Mouse (Mus musculus) left cerebral cortex, adult 9 months (tissue): ENCODE measurements around the gene Fam196b.

Experiments used
- DNase-seq, 2 experiments: peaks; one replicate each; pipeline ENCODE4 v3.0.0; 2022; ENCODE audit warnings: low spot score in 2 of 2

The Fam196b gene

DNA sequence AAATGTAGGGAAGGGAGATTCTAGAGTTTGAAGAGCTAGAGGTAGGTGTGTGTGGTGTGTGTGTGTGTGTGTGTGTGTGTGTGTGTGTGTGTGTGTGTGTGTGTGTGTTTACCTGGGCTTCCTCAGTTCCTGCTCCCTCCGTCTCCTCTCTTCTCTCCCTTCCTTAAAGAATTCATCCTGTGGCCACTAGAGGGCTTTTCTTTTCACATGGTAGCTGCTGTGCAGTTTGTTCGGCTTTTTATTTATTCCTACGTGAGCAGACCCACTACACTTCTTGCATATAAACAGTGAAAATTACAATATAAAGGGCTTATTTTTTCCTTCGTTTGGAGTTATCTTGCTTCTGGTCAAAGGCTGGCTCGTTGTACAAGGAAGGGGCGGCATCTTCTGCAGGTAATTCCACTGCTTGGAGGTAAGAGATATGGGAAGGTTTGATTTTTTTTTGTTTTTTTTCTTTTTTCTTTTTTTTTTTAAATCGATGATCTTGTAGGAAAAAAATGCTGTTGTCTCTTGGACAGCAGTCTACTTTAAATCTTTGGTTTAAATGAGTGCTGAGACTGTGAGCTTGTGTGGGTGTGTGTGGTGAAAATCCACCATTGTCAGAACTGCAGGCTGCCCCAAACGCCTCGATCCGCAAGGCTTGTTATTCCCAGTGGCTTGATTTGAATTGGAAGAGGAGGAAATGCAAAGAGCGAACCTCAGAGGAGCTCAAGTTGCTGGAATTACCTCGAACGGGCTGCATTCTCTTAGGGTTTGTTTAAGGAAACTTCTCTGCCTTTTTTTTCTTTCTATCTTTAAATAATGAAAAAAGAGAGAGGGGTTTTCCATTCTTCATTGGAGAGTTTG, at the start of gene Fam196b:
Gene Fam196b, plus strand, starts transcription at position 289 of the 846 bp plus-strand sequence.
- DNase-seq = peak in 1 of 2 experiments; percentile 41

DNA sequence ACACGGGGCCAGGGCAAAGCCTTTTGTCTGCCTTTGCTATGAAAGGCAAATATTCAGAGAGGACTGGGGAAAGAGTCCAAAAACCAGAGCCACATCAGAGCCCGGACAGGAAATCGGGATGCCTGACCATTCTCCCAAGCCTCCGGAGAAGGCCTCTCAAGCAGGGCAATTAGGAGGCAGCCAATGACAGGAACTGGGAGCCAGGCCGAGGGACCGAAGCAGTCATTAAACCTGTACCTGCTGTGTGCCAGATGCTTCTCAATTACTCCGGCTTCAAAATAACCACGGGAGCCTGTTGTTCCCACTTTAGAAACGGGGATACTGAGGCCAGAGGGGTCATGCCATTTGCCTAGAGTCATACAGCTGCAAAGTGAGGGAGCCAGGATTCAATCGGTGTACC, 42.6 kb upstream of the Fam196b start:
- DNase-seq = peak in 1 of 2 experiments; percentile 8

DNA sequence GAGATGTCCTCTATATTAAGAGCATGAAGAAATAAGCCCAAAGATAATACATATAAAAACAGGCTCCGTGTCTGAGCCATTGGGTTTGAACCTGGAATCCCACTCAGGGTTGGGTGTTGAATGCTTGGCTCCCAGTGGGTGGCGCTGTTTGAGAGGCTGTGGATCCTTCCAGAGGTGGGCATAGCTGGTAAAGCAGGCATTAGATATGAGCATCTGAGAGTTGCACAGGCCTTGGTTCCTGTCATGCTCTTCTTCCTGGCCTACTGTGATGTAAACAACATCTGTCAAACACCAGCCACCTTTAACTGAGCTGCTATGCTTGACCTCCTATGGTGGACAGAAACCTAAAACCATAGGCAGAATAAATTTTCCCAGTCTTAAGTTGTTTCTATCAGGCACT, 38.7 kb upstream of the Fam196b start:
- DNase-seq = peak in 1 of 2 experiments; percentile 11

DNA sequence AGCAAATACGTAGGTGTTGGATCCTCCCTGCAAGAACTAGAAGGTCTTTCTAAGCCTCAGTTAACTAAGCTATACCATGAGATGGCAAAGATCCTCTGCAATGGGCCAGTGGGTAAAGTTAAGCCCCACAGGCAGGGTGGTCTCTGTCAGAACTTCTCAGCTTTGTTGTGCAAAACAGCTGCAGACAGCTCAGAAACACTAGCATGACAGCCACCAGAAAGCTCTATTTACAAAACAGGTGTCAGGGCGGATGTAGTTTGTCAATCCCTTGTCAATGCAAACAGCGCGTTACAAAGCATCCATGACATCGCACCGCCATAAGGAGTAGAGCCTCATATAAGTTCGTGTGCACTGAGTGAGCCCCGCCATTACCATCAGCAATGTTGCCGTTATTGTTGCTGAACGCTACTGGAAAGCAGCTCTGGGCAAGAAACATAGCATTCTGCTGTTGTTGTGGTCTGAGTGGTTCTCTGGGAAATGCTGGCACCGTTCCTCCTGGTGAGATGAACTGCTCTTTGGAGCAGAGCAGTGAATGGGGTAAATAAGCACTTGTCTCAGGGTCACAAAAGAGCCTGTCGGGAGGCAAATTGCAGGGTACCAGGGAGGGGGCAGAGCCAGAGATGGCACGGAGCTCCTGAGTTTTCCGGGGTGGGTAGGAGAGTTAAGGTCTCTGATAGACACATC, 38.1 kb upstream of the Fam196b start:
- peak; percentile 9 to 16 for DNase-seq

DNA sequence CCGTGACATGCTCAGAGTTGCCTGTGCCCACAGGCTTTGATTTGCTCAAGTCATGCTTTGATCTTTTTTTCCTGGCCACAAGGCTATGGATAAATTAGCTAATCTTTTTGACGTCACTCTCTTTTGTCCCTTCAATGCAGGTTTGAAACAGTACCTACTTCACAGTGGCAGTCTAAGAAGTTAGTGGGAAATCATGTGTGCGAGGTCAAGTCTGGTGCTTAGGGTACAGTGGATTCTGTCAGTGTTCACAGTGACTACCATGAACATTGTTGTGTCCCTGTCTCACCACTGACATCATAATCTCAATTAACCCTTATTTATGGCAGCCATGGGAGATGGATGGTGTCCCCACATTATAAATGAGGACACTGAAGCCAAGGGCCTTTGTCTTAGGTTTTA, 37.6 kb upstream of the Fam196b start:
- no peak for DNase-seq

DNA sequence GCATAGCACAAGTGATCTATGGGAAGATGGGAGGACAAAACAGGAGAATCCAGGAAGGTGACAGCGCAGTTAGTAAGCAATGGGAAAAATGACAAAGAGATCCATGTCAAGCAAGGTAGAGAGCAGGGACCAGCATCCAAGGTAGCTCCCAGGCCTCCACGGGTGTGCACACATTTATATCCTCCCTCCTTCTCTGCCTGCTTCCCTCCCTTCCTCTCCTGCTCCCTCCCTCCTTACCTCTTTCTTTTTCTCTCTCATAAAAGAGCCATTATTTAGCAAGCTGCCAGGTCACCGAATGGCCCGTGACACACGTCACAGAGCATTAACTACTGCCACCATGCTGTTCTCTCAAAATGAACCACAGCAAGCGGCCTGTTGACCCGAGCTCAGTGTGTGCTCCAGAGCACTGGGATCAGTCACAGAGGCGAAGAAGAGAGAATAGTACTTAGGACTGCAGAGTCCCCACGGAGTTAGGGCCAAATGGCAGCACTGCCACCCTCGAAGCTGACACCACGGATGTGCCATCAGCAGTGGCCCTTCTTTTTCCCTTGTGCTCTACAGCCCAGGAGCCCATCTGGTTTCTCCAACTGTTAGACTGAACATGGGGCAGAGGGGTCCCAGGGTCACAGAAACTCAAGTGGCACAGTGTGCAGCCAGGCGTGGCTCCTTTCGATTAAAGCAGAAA, 30.4 kb upstream of the Fam196b start:
- DNase-seq = no peak

DNA sequence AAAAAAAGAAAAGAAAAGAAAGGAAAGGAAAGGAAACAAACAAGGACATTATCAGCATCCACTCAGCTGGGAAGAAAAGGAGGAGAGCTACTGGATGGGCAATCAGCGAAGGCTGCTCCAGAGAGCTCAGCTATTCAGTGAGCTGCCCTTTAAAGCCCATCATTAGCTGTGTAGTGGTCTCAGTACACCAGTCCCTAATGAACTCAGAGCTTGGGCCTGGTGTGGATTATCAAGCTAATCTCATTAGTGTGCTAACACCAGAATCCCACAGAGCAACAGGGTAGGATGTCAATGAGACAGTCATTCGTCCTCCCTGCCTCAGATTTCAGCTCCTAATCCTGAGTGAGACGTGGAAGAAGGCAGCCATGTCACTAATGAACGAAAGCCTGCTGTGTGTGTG, 24.4 kb upstream of the Fam196b start:
- no peak for DNase-seq

DNA sequence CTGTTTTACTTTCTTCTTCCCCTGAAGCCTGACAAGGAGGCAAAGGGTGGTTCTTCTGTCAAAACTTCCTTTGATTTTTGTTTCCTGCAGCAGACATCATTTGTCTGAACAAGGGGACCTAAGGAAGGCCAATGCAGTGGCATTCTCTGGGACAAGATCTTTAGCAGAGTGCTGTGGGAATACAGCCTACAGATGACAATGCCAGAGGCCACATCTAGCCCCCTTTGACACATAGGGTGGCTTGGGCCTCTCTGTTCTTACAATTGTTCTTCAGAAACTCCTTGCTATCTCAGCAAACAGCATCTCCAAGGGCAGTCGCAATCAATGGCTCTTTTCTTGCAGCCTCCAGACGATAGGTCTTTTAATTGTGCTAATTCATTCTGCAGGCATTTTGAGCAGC, 23.9 kb upstream of the Fam196b start:
- DNase-seq = no peak

DNA sequence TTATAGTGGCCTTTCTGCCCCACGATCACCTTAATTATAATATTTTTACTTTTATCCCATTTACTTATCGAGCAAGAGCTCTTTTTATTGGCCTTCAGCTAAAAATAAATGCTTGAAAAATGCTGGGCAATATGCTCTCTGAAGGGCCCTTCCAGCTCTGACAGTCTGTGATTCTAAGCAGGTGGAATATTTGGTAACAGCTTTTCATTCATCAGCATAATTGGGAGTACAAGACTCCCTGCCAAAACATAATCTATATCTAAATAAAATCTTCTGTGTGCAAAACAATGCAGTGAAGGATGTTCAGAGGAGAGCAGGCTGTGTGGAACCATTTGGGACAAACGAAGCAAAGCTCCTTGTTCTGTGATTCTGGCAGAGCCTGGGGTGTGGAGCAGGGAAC, 23.3 kb upstream of the Fam196b start:
- DNase-seq = no peak

DNA sequence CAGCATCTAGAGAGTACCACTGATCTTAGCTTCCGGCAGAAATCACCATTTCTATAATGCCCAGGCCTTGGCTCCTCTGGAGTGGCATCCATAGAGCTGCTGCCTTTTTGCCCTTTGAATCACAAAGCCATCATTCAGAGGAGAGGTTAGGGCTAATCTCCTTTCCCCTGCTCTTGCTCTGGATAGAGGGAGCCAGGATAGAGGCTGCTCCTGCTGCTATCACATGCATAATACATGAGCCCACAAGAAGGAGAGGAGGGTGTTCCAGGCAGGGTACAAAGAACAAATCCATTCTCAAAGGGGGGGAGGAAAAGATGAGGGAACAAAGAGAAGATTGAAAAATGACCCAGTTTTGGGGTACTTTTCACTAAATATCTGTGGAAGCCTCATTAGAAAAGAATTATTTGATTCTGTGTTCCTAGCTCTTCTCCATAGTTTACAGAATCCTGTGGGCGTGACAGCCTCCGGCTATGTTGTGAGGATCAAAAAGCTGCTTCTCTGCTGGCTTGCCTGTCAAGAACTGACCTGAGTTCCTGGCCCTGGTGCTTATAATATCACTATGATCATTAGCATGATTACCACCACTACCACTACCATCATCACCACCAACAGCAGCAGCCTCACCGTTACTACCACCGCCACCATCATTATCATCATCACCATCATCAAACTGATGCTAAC, 16.8 kb upstream of the Fam196b start:
- DNase-seq = no peak

DNA sequence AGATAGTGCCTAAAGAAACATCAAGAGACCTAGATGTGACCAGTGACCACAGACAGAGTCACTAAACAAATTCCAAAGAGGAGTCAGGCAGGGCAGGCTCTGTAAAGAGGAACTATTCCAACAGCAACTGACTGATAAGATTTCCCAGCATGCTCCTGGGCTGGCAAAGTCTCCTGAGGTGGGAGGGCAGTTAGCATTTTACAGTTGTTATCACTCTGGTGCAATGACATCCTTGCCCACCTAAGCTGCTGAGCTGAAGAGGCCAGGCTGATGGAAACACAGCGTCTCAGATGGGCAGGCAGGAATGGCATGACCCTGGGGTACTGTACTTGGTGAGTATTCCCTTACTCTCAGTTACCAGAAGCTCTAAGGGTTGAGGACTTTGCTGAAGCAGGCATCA, 15.1 kb upstream of the Fam196b start:
- no peak for DNase-seq

DNA sequence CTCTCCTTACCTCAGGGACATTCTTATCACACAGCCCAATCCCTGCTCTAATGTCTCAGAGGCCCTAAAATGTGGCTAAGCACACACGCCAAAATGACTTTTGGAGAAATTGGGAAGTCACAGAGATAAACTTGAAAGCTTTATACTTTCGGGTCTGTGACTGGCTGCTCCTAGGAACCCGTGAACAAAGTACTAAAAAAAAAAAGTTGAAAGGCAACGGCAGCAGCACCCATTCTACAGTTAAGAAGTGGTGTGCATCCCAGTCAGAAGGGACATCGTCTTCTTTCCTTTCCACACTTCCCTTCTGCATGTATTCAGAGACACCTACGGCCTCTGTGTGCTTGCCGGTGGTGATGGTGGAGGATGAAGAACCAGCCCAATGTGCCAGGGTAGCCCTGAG, 14.6 kb upstream of the Fam196b start:
- DNase-seq = no peak

DNA sequence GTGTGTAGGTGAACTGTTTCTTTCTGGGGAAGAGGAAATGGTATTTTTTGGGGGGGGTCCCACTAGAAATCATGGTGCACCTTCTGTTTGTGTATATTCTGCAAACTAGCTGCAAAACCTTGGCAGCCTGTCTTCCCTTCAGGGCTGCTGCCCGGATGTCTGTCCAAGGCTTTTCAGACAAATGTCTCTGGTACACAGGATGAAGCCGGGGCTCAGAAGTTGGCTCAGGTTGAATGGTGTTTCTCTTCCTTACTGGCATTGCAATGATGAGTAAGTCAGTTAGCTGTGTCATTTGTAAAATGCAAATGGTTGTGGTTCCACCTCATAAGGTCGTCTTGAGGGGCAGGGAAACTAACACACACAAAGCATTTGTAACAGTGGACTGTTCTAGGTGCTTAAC, 8.4 kb upstream of the Fam196b start:
- DNase-seq = no peak

DNA sequence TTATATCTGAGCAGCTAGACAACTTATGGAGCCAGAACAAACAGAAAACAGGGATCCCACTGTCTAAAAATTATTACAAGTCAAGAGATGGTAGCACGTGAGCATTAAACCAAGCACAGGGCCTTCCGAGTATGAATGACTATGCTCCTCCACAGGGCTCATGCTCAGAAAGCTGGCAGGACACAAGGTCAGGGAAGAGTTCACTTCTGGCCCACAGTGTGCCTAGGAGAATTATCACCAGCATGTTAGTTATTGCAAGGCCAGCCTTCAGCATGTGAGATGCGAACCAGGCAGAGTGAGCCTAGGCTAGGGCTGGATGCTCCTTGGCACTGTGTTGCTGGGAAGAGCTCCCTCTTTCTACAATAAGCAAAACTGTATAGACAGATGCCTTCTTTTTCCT, 5.9 kb upstream of the Fam196b start:
- DNase-seq = no peak

DNA sequence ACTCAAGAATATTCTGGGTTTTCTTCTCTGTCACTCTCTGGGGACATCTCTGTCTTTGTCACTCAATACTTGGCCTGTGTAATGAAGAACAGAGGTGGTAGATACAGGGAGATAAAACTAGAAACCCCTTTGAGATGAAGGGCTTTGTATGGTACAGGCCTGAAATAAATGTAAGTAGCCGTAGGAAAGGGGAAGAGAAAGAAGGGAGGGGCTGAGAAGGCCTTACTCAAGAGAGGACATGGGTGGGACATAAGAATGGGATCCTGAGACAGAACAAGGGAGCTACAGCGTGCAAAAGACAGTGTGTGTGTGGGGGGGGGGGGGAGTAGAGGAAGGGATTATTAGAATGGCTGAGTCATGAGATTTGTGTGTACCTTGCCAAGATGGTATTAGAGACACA, 5.3 kb upstream of the Fam196b start:
- DNase-seq = no peak

DNA sequence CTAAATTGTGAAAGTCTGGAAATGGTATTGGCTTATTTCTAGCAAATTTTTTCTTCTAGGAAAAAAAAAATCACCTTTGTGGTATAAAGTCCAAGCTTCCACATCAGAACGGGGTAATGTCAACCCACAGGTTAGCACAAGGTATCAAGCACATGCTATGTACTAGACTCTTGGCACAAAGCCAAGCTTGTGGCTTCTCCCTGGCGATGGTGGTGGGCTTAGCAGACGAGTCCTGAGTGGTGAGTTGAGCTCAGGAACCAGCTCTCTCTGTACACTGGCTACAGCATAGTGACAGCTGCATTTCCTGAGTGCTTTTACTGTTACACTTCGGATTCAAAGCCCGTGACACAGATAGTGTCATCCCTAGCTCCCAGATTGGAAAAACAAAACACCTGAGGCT, 2.9 kb upstream of the Fam196b start:
- DNase-seq = no peak

DNA sequence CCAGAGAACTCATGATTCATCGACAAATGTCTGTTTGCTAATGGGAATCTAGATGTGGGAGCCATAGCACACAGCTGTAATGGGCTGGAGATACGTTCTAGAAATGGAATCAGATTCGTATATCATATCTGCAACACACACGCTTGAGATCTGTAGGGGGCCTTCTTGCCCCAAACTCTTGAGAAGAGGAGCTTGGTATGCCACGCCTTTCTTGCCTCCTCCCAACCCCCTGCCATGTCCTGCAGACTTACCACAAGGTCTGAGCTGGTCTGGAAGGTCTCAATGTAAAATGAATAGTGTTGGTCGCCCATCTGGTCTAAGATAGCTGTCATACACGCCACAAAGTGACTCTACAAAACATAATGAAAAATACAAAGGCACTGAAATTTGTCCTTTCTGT, 2.4 kb upstream of the Fam196b start:
- no peak for DNase-seq

DNA sequence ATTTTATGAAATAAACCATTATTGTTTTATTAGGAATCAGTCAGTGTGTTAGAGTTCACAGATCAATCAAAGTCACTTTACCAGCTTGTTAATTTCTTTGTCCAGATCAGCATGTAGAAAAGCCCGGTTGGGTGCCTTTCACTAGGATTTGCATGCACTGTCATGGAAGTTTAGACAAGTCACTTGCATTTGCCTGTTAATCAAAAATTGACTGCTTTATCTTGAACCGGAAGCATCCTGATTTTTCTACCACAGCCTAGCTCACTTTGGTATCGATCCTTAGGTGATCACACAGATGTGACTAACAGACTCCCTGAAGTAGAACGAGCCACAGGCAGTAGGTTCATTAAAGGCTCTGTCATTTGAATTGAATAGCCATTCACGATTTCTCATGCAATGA, 761 bp downstream of the Fam196b start:
- no peak for DNase-seq

DNA sequence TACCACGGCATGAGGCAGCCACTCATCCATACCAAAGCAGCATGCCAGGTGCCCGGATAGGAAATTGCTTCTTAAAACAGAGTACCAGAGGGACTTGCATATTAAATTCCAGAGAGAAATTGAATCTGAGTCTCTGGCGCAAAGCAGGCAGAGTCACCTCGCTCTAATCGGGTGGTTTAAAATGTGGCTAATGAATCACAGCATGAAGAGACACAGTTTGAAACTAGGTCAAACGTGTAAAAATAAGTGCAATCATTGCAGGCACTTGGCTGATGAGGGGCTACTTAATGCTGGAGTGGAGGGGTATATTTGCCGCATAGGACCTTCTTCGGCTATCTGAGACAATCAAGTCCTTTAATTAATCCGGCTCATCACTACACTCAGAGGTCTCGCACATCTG, 1.6 kb downstream of the Fam196b start:
- DNase-seq = no peak

DNA sequence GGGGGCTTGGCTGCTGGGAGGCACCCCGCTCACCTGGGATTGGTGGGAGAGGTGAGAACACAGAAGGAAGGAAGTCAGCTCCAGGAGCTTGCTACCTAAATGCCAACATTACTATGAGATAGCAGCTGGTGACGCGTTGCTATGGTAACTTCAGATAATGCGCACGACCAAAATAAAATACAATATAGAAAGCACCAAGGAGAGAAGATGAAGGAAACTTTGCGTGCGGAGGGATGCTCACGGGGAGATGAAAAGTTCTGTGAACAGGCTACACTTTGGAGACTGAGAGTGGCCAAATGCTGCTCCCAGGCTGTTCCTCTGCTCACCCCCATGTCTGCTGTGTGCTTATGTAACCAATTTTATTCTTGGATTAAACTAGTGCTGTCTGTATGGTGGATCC, 2.4 kb downstream of the Fam196b start:
- peak; percentile 21 to 22 for DNase-seq

DNA sequence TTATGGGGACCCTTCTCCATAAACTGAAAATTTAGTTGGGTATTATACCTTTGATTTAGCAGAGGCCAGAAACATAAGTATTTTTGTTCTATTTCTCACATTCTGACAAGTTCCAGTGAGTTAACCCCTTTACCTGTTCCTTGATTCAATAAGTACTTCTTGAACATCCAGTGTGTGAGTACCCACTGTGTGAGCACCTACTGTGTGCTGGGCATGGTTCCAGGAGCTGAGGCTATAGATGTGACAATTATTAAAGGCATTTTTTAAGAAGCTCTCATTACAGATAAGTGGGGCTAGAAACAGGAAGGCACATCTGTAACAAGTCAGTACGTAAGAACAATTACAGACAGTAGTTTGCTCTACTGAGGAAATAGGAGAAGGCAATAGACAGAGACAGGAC, 4.7 kb downstream of the Fam196b start:
- DNase-seq = no peak

DNA sequence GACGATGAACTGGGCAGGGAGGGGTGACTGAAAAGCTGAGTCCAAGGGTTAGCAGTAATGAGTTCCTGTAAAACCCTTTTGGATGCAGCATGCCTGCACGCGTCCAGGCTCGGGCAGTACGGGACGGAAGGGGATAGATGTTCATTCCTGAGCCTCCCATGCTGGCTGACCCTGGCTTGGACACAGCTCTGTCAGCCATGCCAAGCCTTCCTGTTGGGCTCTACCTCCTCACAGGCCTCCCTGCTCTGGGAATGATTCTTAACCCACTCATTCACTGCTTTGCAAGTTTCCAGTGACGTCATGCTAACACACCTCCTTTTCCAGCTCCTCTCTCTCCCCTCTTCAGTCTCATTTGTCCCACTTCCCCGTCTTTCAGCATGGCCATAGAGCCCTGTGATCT, 9.0 kb downstream of the Fam196b start:
- no peak for DNase-seq
